21 mouse cellular contexts compared by ENCODE assay signal in the genomic region with DNA sequence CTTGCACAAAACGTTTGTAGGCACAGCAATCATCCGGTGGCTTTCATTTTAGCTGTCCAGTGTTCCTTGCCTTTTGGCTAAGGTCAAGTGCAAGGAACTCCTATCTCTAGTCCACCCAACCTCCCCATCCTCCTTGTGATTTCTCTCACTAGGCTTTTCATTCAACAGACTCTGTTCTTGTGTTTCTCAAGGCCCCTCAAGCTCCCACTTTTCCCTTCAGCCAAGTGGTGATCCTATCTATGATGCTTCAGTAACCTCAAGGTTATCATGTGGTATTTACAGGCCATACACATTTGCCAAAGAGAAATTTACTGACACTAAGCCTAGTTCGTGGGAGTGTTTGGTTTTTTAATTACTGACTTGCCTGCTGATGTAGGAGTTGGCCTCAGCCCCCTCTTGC. TPM values are rescaled to one million over a fixed set of nuclear protein-coding genes. Genes with fewer than 3 reads are reported as not detected.
"Had no signal": no experiment of that assay in that cellular context is flagged by ENCODE, and none has a peak within 500 bp of the region (broad histone marks: within the 10 kb centered on the region; RNA-seq: fewer than 3 reads in every experiment).

No protein-coding gene starts in this region.

- H3K4me1 ChIP-seq: heart, embryonic 13.5 days; heart, embryonic 15.5 days; hindbrain, embryonic 10.5 days; hindbrain, embryonic 12.5 days; intestine, embryonic 15.5 days; limb, embryonic 10.5 days; limb, embryonic 12.5 days; liver, embryonic 13.5 days had no signal

- H3K27me3 ChIP-seq: hindbrain, embryonic 12.5 days; intestine, embryonic 15.5 days; limb, embryonic 12.5 days had no signal

- H3K4me3 ChIP-seq: gastrocnemius, adult 2 months; heart, adult 2 months; heart, embryonic 13.5 days; heart, embryonic 15.5 days; hindbrain, embryonic 10.5 days; hindbrain, embryonic 12.5 days; intestine, embryonic 15.5 days; layer of hippocampus, adult 2 months; left cerebral cortex, adult 2 months; limb, embryonic 10.5 days; limb, embryonic 12.5 days; liver, embryonic 13.5 days had no signal

- H3K27ac ChIP-seq: heart, adult 2 months; heart, embryonic 13.5 days; heart, embryonic 15.5 days; hindbrain, embryonic 10.5 days; hindbrain, embryonic 12.5 days; hindbrain, embryonic 14.5 days; intestine, embryonic 15.5 days; layer of hippocampus, adult 2 months; left cerebral cortex, adult 2 months; limb, embryonic 10.5 days; limb, embryonic 12.5 days; liver, embryonic 13.5 days had no signal

- DNase-seq: gastrocnemius, adult 2 months; gastrocnemius, postnatal 10 days; gastrocnemius, postnatal 25 days; heart, adult 2 months; heart, postnatal 4 days; kidney, adult 18-20 months; kidney, adult 8-10 months; kidney, postnatal 10 days; liver; liver, embryonic 13.5 days had no signal

RNA-seq across cellular contexts. Expression of a gene that starts 19.6 kb away (rescaled TPM):
- total RNA-seq: granulocyte monocyte progenitor cell, adult 5-6 weeks had no signal
